Mouse (Mus musculus): ENCODE data around the gene Qrich1. TPM values are rescaled to one million over a fixed set of nuclear protein-coding genes. Genes with fewer than 3 reads are reported as not detected.
"Not testable (repeated sequence)": the region's sequence is repeated elsewhere in the genome, so short reads cannot be mapped to it uniquely, and the experiment has no call there.

Gene Qrich1
- polyA plus RNA-seq, 1 experiment from 2014 or later = 160 TPM

GRCm38 (mm10) chr9:108591462-108591861, 74.9 kb downstream of the Qrich1 start:
- H3K9me3 ChIP-seq = no peaks in the 10 kb centered on the region

GRCm38 (mm10) chr9:108594354-108594753, 77.7 kb downstream of the Qrich1 start:
- H3K4me1 ChIP-seq = peaks cover 30% of the 10 kb centered on the region
- H3K4me3 ChIP-seq = no peak overlapping the region
- WGBS = 85% methylated on average over 3 of the region's 3 CpGs
- no peak overlapping the region for H3K27ac ChIP-seq
- peaks cover 17% of the 10 kb centered on the region for H3K36me3 ChIP-seq (replicated peaks)
- H3K27me3 ChIP-seq (ENCODE audit: poor library complexity, severe bottlenecking) = no peaks in the 10 kb centered on the region
- DNase-seq (ENCODE audit: extremely low spot score, low spot score) = no peak
- H3K9me3 ChIP-seq = no peaks in the 10 kb centered on the region

More at GRCm38 (mm10) chr9:108591462-108591861, 74.9 kb downstream of the Qrich1 start:
- WGBS = 87% methylated on average over 4 of the region's 4 CpGs
- Histone ChIP-seq H3K27ac (no peak overlapping the region), H3K4me3 (no peak overlapping the region), H3K27me3 (ENCODE audit: poor library complexity, severe bottlenecking) (no peaks in the 10 kb centered on the region), H3K4me1 (peaks cover 43% of the 10 kb centered on the region), H3K36me3 (replicated peaks) (peaks cover 17% of the 10 kb centered on the region)
- no peak for DNase-seq (ENCODE audit: extremely low spot score, low spot score)

GRCm38 (mm10) chr9:108596998-108597764, 80.6 kb downstream of the Qrich1 start, which contains the start of gene P4htm:
TSS of gene P4htm (minus strand) at chr9:108597667.
- Histone ChIP-seq H3K27ac (peak within 1 kb of the TSS; percentile 88), H3K36me3 (replicated peaks) (peaks cover 20% of the 10 kb centered on the region), H3K9me3 (no peaks in the 10 kb centered on the region), H3K4me1 (peaks cover 23% of the 10 kb centered on the region), H3K4me3 (peak within 1 kb of the TSS; percentile 77), H3K27me3 (ENCODE audit: poor library complexity, severe bottlenecking) (no peaks in the 10 kb centered on the region)
- WGBS = 2% methylated on average over 69 of the region's 69 CpGs
- DNase-seq (ENCODE audit: extremely low spot score, low spot score) = peak; percentile 62

GRCm38 (mm10) chr9:108599021-108599566, 82.5 kb downstream of the Qrich1 start:
- Histone ChIP-seq H3K27ac (no peak overlapping the region), H3K4me3 (no peak overlapping the region), H3K4me1 (peaks cover 23% of the 10 kb centered on the region), H3K27me3 (ENCODE audit: poor library complexity, severe bottlenecking) (no peaks in the 10 kb centered on the region), H3K36me3 (replicated peaks) (peaks cover 32% of the 10 kb centered on the region), H3K9me3 (no peaks in the 10 kb centered on the region)
- WGBS = 74% methylated on average over 4 of the region's 4 CpGs
- DNase-seq (ENCODE audit: extremely low spot score, low spot score) = no peak

GRCm38 (mm10) chr9:108600011-108600410, 83.4 kb downstream of the Qrich1 start:
- peaks cover 27% of the 10 kb centered on the region for H3K4me1 ChIP-seq
- H3K36me3 ChIP-seq (replicated peaks) = peaks cover 34% of the 10 kb centered on the region
- WGBS = 74% methylated on average over 2 of the region's 2 CpGs
- no peaks in the 10 kb centered on the region for H3K27me3 ChIP-seq (ENCODE audit: poor library complexity, severe bottlenecking)
- no peak overlapping the region for H3K27ac ChIP-seq
- no peak overlapping the region for H3K4me3 ChIP-seq
- no peak for DNase-seq (ENCODE audit: extremely low spot score, low spot score)
- H3K9me3 ChIP-seq = no peaks in the 10 kb centered on the region

- Histone ChIP-seq H3K27me3 (ENCODE audit: poor library complexity, severe bottlenecking) (no peaks in the 10 kb centered on the region), H3K36me3 (replicated peaks) (peaks cover 54% of the 10 kb centered on the region), H3K27ac (no peak overlapping the region), H3K4me3 (no peak overlapping the region), H3K9me3 (no peaks in the 10 kb centered on the region), H3K4me1 (peaks cover 16% of the 10 kb centered on the region)
- WGBS = 90% methylated on average over 4 of the region's 4 CpGs
- DNase-seq (ENCODE audit: extremely low spot score, low spot score) = no peak
Measured at GRCm38 (mm10) chr9:108601986-108602385, 85.4 kb downstream of the Qrich1 start.

- H3K27me3 ChIP-seq (ENCODE audit: poor library complexity, severe bottlenecking); DNase-seq (ENCODE audit: extremely low spot score, low spot score); H3K4me3 ChIP-seq; H3K9me3 ChIP-seq; H3K27ac ChIP-seq: not testable (repeated sequence)
- 95% methylated on average over 5 of the region's 5 CpGs for WGBS
- Histone ChIP-seq H3K4me1 (peaks cover 12% of the 10 kb centered on the region; the same call in 1 of the 2 replicates), H3K36me3 (replicated peaks) (peaks cover 100% of the 10 kb centered on the region)
Measured at GRCm38 (mm10) chr9:108607929-108608328, 91.3 kb downstream of the Qrich1 start.

- Histone ChIP-seq H3K9me3 (no peaks in the 10 kb centered on the region), H3K4me1 (peaks cover 12% of the 10 kb centered on the region; the same call in 1 of the 2 replicates), H3K27me3 (ENCODE audit: poor library complexity, severe bottlenecking) (no peaks in the 10 kb centered on the region), H3K4me3 (no peak overlapping the region), H3K27ac (no peak overlapping the region), H3K36me3 (replicated peaks) (peaks cover 100% of the 10 kb centered on the region)
- no peak for DNase-seq (ENCODE audit: extremely low spot score, low spot score)
- WGBS = 91% methylated on average over 4 of the region's 4 CpGs
Measured at GRCm38 (mm10) chr9:108608889-108609288, 92.3 kb downstream of the Qrich1 start.

MicroRNAs encoded within 50 kb of the gene (microRNA counts, 519-probe panel; counts per million panel counts)
- microRNA mmu-miR-191 = 5,072 counts per million, percentile 85 among the panel's probes with 10 or more counts
- 3,460 counts per million, percentile 73 among the panel's probes with 10 or more counts for microRNA mmu-miR-425

Small RNA genes within 50 kb of the gene (microRNA-seq; reads per million reads assigned to microRNA genes)
- gene Gm24083 (not detected), gene Mir191 (not detected), gene Mir425 (3,495 reads per million, percentile 87 among the genes with 10 or more reads in this experiment)

Other genes starting within 250 kb of the Qrich1 start
- gene Nicn1, start 226.4 kb upstream of the Qrich1 start, polyA plus RNA-seq (2016; fragmentation: Nextera tagmentation; extraction: Ambion mirVana) = 31.6 and 34.3 TPM in 2 replicates
- 34.8 and 40.0 TPM in 2 replicates for gene Amt, start 220.0 kb upstream of the Qrich1 start, polyA plus RNA-seq (2016; fragmentation: Nextera tagmentation; extraction: Ambion mirVana)
- 257 and 290 TPM in 2 replicates for gene Rhoa, start 210.7 kb upstream of the Qrich1 start, polyA plus RNA-seq (2016; fragmentation: Nextera tagmentation; extraction: Ambion mirVana)
- gene Tcta, start 210.6 kb upstream of the Qrich1 start, polyA plus RNA-seq (2016; fragmentation: Nextera tagmentation; extraction: Ambion mirVana) = 13.4 and 13.8 TPM in 2 replicates
- 806 and 868 TPM in 2 replicates for gene Gpx1, start 177.9 kb upstream of the Qrich1 start, polyA plus RNA-seq (2016; fragmentation: Nextera tagmentation; extraction: Ambion mirVana)
- 132 and 133 TPM in 2 replicates for gene Usp4, start 169.0 kb upstream of the Qrich1 start, polyA plus RNA-seq (2016; fragmentation: Nextera tagmentation; extraction: Ambion mirVana)
- gene 1700102P08Rik, start 124.0 kb upstream of the Qrich1 start, polyA plus RNA-seq (2016; fragmentation: Nextera tagmentation; extraction: Ambion mirVana) = 0.60 and 0.65 TPM in 2 replicates
- 0.57 and 0.97 TPM in 2 replicates for gene Ccdc36, start 88.3 kb upstream of the Qrich1 start, polyA plus RNA-seq (2016; fragmentation: Nextera tagmentation; extraction: Ambion mirVana)
- gene BC048562, start 80.3 kb upstream of the Qrich1 start, polyA plus RNA-seq (2016; fragmentation: Nextera tagmentation; extraction: Ambion mirVana) = not detected in 2 replicates
- 53.6 and 54.1 TPM in 2 replicates for gene Ccdc71, start 56.3 kb upstream of the Qrich1 start, polyA plus RNA-seq (2016; fragmentation: Nextera tagmentation; extraction: Ambion mirVana)
- gene Klhdc8b, start 55.2 kb upstream of the Qrich1 start, polyA plus RNA-seq (2016; fragmentation: Nextera tagmentation; extraction: Ambion mirVana) = 33.1 and 40.3 TPM in 2 replicates
- gene Lamb2, start 37.1 kb upstream of the Qrich1 start, polyA plus RNA-seq (2016; fragmentation: Nextera tagmentation; extraction: Ambion mirVana) = 34.8 and 40.8 TPM in 2 replicates
- 76.1 and 79.9 TPM in 2 replicates for gene Usp19, start 26.2 kb upstream of the Qrich1 start, polyA plus RNA-seq (2016; fragmentation: Nextera tagmentation; extraction: Ambion mirVana)
- gene Qars, start 9.1 kb upstream of the Qrich1 start, polyA plus RNA-seq (2016; fragmentation: Nextera tagmentation; extraction: Ambion mirVana) = 113 and 117 TPM in 2 replicates
- gene Impdh2, start 43.5 kb downstream of the Qrich1 start, polyA plus RNA-seq (2016; fragmentation: Nextera tagmentation; extraction: Ambion mirVana) = 244 and 260 TPM in 2 replicates
- gene Ndufaf3, start 50.6 kb downstream of the Qrich1 start, polyA plus RNA-seq (2016; fragmentation: Nextera tagmentation; extraction: Ambion mirVana) = 43.3 and 50.6 TPM in 2 replicates
- gene Dalrd3, start 53.1 kb downstream of the Qrich1 start, polyA plus RNA-seq (2016; fragmentation: Nextera tagmentation; extraction: Ambion mirVana) = 192 and 201 TPM in 2 replicates
- gene Wdr6, start 61.9 kb downstream of the Qrich1 start, polyA plus RNA-seq (2016; fragmentation: Nextera tagmentation; extraction: Ambion mirVana) = 203 and 212 TPM in 2 replicates
- gene P4htm, start 80.9 kb downstream of the Qrich1 start, polyA plus RNA-seq (2016; fragmentation: Nextera tagmentation; extraction: Ambion mirVana) = 11.9 and 12.1 TPM in 2 replicates
- gene Arih2, start 132.6 kb downstream of the Qrich1 start, polyA plus RNA-seq (2016; fragmentation: Nextera tagmentation; extraction: Ambion mirVana) = 64.1 and 69.1 TPM in 2 replicates
- 33.1 and 35.8 TPM in 2 replicates for gene Slc25a20, start 145.3 kb downstream of the Qrich1 start, polyA plus RNA-seq (2016; fragmentation: Nextera tagmentation; extraction: Ambion mirVana)
- gene Prkar2a, start 172.5 kb downstream of the Qrich1 start, polyA plus RNA-seq (2016; fragmentation: Nextera tagmentation; extraction: Ambion mirVana) = 28.5 and 30.1 TPM in 2 replicates